Mouse (Mus musculus) olfactory bulb, adult 2 months (tissue): ENCODE measurements at regions not wholly inside any gene's neighbourhood (a gene's known extent, or its start where the extent isn't known, plus 50 kb on each side); places are given as distances from the start of the nearest gene placed in this dataset.

Source experiments
- CTCF ChIP-seq: fragments of 200-500 bp; IDR thresholded peaks from 2 replicates; pipeline ENCODE4 v1.5.1; 2012; ENCODE audit warnings: low read depth, mild to moderate bottlenecking, low read length, moderate library complexity; ENCODE audit not compliant: insufficient read depth
- POLR2A ChIP-seq: fragments of 200-500 bp; IDR thresholded peaks from 2 replicates; pipeline ENCODE4 v1.6.1; 2012; ENCODE audit warnings: mild to moderate bottlenecking, low read depth, low read length, moderate library complexity; ENCODE audit not compliant: insufficient read depth

GRCm38 (mm10) chr9:115840186-115840585 lies 69.1 kb upstream of the Gadl1 start:
- TF ChIP-seq CTCF: no peak
- TF ChIP-seq POLR2A: no peak
